Mouse (Mus musculus) adrenal gland, adult 8-10 months (tissue): ENCODE data around the gene Telo2. TPM values are rescaled to one million over a fixed set of nuclear protein-coding genes. Genes with fewer than 3 reads are reported as not detected.

ENCODE experiments used
- DNase-seq: peaks from one replicate; pipeline ENCODE4 v3.0.0; 2022
- total RNA-seq, 4 experiments: library from RNA; stranded (reverse); gene quantifications; 2 replicates each; pipeline ENCODE4 v1.2.4; 2022

The Telo2 gene
- total RNA-seq, 4 experiments from 2014 or later: 24.0 to 40.2 (median 29.5) TPM

GRCm38 (mm10) chr17:25101338-25101737 lies 14.4 kb downstream of the Telo2 start:
- no peak for DNase-seq

- no peak for DNase-seq
Measured at GRCm38 (mm10) chr17:25100052-25100451, 15.7 kb downstream of the Telo2 start.

- no peak for DNase-seq
Measured at GRCm38 (mm10) chr17:25096221-25096620, 19.5 kb downstream of the Telo2 start.

GRCm38 (mm10) chr17:25090450-25090849 lies 25.3 kb downstream of the Telo2 start:
- DNase-seq: no peak

- DNase-seq: no peak
Measured at GRCm38 (mm10) chr17:25089158-25089557, 26.6 kb downstream of the Telo2 start.

- DNase-seq: no peak
Measured at GRCm38 (mm10) chr17:25086724-25087123, 29.0 kb downstream of the Telo2 start.

GRCm38 (mm10) chr17:25084835-25085385 lies 30.9 kb downstream of the Telo2 start:
- DNase-seq: peak; percentile 43

- no peak for DNase-seq
Measured at GRCm38 (mm10) chr17:25083444-25083931, 32.3 kb downstream of the Telo2 start, which contains the start of gene Tmem204. TSS of gene Tmem204 (minus strand) at chr17:25083591.

- no peak for DNase-seq
Measured at GRCm38 (mm10) chr17:25082887-25083286, 32.9 kb downstream of the Telo2 start.

- no peak for DNase-seq
Measured at GRCm38 (mm10) chr17:25082081-25082847, 33.5 kb downstream of the Telo2 start.

GRCm38 (mm10) chr17:25080960-25081381 lies 34.8 kb downstream of the Telo2 start:
- peak; percentile 67 for DNase-seq

- no peak for DNase-seq
Measured at GRCm38 (mm10) chr17:25080210-25080609, 35.6 kb downstream of the Telo2 start.

GRCm38 (mm10) chr17:25077771-25078372 lies 37.9 kb downstream of the Telo2 start:
- DNase-seq: peak; percentile 48

- no peak for DNase-seq
Measured at GRCm38 (mm10) chr17:25076906-25077305, 38.9 kb downstream of the Telo2 start.

GRCm38 (mm10) chr17:25068690-25069089 lies 47.1 kb downstream of the Telo2 start:
- no peak for DNase-seq

GRCm38 (mm10) chr17:25067442-25067851 lies 48.3 kb downstream of the Telo2 start:
- DNase-seq: peak; percentile 53

GRCm38 (mm10) chr17:25066595-25066994 lies 49.2 kb downstream of the Telo2 start:
- DNase-seq: no peak

GRCm38 (mm10) chr17:25065189-25065588 lies 50.6 kb downstream of the Telo2 start:
- no peak for DNase-seq

GRCm38 (mm10) chr17:25064351-25064750 lies 51.4 kb downstream of the Telo2 start:
- DNase-seq: peak; percentile 47

- no peak for DNase-seq
Measured at GRCm38 (mm10) chr17:25063872-25064271, 51.9 kb downstream of the Telo2 start.

GRCm38 (mm10) chr17:25063261-25063660 lies 52.5 kb downstream of the Telo2 start:
- DNase-seq: no peak

GRCm38 (mm10) chr17:25057041-25057440 lies 58.7 kb downstream of the Telo2 start:
- DNase-seq: no peak

GRCm38 (mm10) chr17:25053274-25053673 lies 62.5 kb downstream of the Telo2 start:
- DNase-seq: no peak
